Mouse (Mus musculus) MEL (cell line): Measurements from ENCODE around the gene Taf11.

ENCODE experiments used
- CTCF ChIP-seq, 3 experiments: IDR thresholded peaks in 2 of 3; conservative IDR thresholded peaks in 1 of 3; 2 replicates each; pipeline ENCODE4 v1.5.1; 2011 to 2012; ENCODE audit warnings: low read length in 3 of 3, low read depth in 2 of 3, mild to moderate bottlenecking in 2 of 3, improper control_type of control experiment in 1 of 3, inconsistent platforms in 1 of 3, mixed read lengths in 1 of 3, moderate library complexity in 1 of 3; ENCODE audit not compliant: control insufficient read depth in 1 of 3, insufficient read depth in 1 of 3, poor library complexity in 1 of 3, severe bottlenecking in 1 of 3
- ZMIZ1 ChIP-seq: IDR thresholded peaks from 2 replicates; pipeline ENCODE4 v1.6.1; 2012; ENCODE audit warnings: low read depth, mild to moderate bottlenecking, inconsistent platforms, low read length, improper control_type of control experiment, moderate library complexity

DNA sequence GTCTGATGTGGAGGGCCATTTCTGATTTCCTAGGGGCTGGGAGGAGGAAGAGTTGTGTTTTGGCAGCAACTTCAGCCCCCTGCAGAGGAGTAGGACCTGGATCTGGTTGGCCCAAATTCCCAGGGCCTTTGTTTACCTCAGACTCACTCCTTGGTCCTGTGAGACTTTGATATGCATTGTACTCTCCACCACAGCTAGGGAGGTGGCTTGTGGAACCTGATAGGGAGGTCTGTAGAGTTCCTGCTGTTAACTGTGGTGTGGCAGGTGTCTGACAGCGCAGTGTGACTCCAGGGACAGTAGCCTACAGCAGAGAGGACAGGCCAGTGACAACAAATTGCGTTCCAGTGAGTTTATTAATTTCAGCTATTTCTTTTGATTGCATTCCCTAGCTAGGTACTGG is 50.5 kb downstream of the Taf11 start:
- no peak for TF ChIP-seq CTCF (IDR thresholded peaks at IDR 0.05 in 2 of 3, conservative IDR thresholded peaks at IDR 0.05 in 1 of 3; ENCODE audit: control insufficient read depth in 1 of 3, insufficient read depth in 1 of 3, low read depth in 2 of 3, low read length in 3 of 3, poor library complexity in 1 of 3, severe bottlenecking in 1 of 3)
- TF ChIP-seq ZMIZ1 = no peak
